Mouse (Mus musculus) MEL (cell line): ENCODE results near the gene B230217C12Rik. TPM values are rescaled to one million over a fixed set of nuclear protein-coding genes. Genes with fewer than 3 reads are reported as not detected.

ENCODE experiments used
- DNase-seq: peaks from one replicate; pipeline ENCODE4 v3.0.0; 2011; ENCODE audit warnings: low read depth, low spot score
- H3K27ac ChIP-seq: 2 replicates; pipeline ENCODE4 v1.5.1; 2012; ENCODE audit warnings: low read depth, mild to moderate bottlenecking, control low read depth, low read length, moderate library complexity; ENCODE audit not compliant: control insufficient read depth
- H3K27me3 ChIP-seq, 2 experiments: fragments of 150-350 bp in 1 of 2; sonication (generic) in 1 of 2; 2 replicates each; pipeline ENCODE4 v1.6.1; 2012; ENCODE audit warnings: low read length in 2 of 2, mild to moderate bottlenecking in 2 of 2, improper control_type of control experiment in 1 of 2, moderate library complexity in 1 of 2; ENCODE audit not compliant: insufficient read depth in 2 of 2, control insufficient read depth in 1 of 2
- H3K36me3 ChIP-seq, 2 experiments: 2 replicates each; pipeline ENCODE4 v1.6.1; 2012 to 2014; ENCODE audit warnings: low read length in 2 of 2, improper control_type of control experiment in 1 of 2, inconsistent platforms in 1 of 2, mild to moderate bottlenecking in 1 of 2; ENCODE audit not compliant: insufficient read depth in 2 of 2, control insufficient read depth in 1 of 2
- H3K4me1 ChIP-seq, 2 experiments: fragments of 150-350 bp in 1 of 2; sonication (generic) in 1 of 2; 2 replicates each; pipeline ENCODE4 v1.6.1; 2012; ENCODE audit warnings: low read length in 2 of 2, improper control_type of control experiment in 1 of 2, mild to moderate bottlenecking in 1 of 2; ENCODE audit not compliant: insufficient read depth in 2 of 2, control insufficient read depth in 1 of 2
- H3K4me3 ChIP-seq, 2 experiments: fragments of 150-350 bp in 1 of 2; sonication (generic) in 1 of 2; 2 replicates each; pipeline ENCODE4 v1.5.1; 2012; ENCODE audit warnings: low read depth in 2 of 2, low read length in 2 of 2, mild to moderate bottlenecking in 2 of 2, moderate library complexity in 2 of 2, control low read depth in 1 of 2, improper control_type of control experiment in 1 of 2; ENCODE audit not compliant: control insufficient read depth in 1 of 2, insufficient read depth in 1 of 2
- H3K79me2 ChIP-seq: 2 replicates; pipeline ENCODE4 v1.6.1; 2012; ENCODE audit warnings: mild to moderate bottlenecking, low read length, moderate library complexity; ENCODE audit not compliant: control insufficient read depth, poor library complexity, insufficient read depth
- H3K9ac ChIP-seq: 2 replicates; pipeline ENCODE4 v1.6.1; 2012; ENCODE audit warnings: low read depth, mild to moderate bottlenecking, control low read depth, low read length, moderate library complexity; ENCODE audit not compliant: control insufficient read depth, poor library complexity, severe bottlenecking
- H3K9me3 ChIP-seq: fragments of 150-350 bp; sonication (generic); replicated peaks from 2 replicates; pipeline ENCODE4 v1.6.1; 2012; ENCODE audit warnings: mild to moderate bottlenecking, low read length, improper control_type of control experiment, moderate library complexity; ENCODE audit not compliant: insufficient read depth
- BHLHE40 ChIP-seq: IDR thresholded peaks from 2 replicates; pipeline ENCODE4 v1.6.1; 2012; ENCODE audit warnings: low read depth, mild to moderate bottlenecking, inconsistent platforms, low read length, improper control_type of control experiment, borderline replicate concordance
- E2F4 ChIP-seq: IDR thresholded peaks from 2 replicates; pipeline ENCODE4 v1.6.1; 2011; ENCODE audit warnings: low read depth, low read length, improper control_type of control experiment, borderline replicate concordance
- ELF1 ChIP-seq: IDR thresholded peaks from 2 replicates; pipeline ENCODE4 v1.6.1; 2014; ENCODE audit warnings: low read depth, mild to moderate bottlenecking, inconsistent platforms, low read length, improper control_type of control experiment, moderate library complexity
- ETS1 ChIP-seq: IDR thresholded peaks from 2 replicates; pipeline ENCODE4 v1.6.1; 2012; ENCODE audit warnings: low read depth, mild to moderate bottlenecking, inconsistent platforms, low read length, improper control_type of control experiment, moderate library complexity
- HCFC1 ChIP-seq: IDR thresholded peaks from 2 replicates; pipeline ENCODE4 v1.6.1; 2012; ENCODE audit warnings: low read depth, mild to moderate bottlenecking, inconsistent platforms, low read length, improper control_type of control experiment, moderate library complexity
- KAT2A ChIP-seq: conservative IDR thresholded peaks from 2 replicates; pipeline ENCODE4 v1.6.1; 2012; ENCODE audit warnings: low read depth, low read length, improper control_type of control experiment, inconsistent platforms
- MAX ChIP-seq: IDR thresholded peaks from 2 replicates; pipeline ENCODE4 v1.6.1; 2011; ENCODE audit warnings: low read length, improper control_type of control experiment
- MAZ ChIP-seq: IDR thresholded peaks from 2 replicates; pipeline ENCODE4 v1.6.1; 2012; ENCODE audit warnings: low read depth, mild to moderate bottlenecking, inconsistent platforms, low read length, improper control_type of control experiment
- MEF2A ChIP-seq: IDR thresholded peaks from 2 replicates; pipeline ENCODE4 v1.6.1; 2014; ENCODE audit warnings: low read depth, mild to moderate bottlenecking, inconsistent platforms, low read length, improper control_type of control experiment; ENCODE audit not compliant: poor library complexity, insufficient replicate concordance, severe bottlenecking; ENCODE audit errors: extremely low read depth
- POLR2A ChIP-seq, 2 experiments: IDR thresholded peaks; 2 replicates each; pipeline ENCODE4 v1.6.1; 2011 to 2012; ENCODE audit warnings: low read length in 2 of 2, mild to moderate bottlenecking in 2 of 2, control low read depth in 1 of 2, improper control_type of control experiment in 1 of 2, low read depth in 1 of 2, moderate library complexity in 1 of 2; ENCODE audit not compliant: control insufficient read depth in 1 of 2, insufficient read depth in 1 of 2, poor library complexity in 1 of 2
- POLR2AphosphoS5 ChIP-seq: IDR thresholded peaks from 2 replicates; pipeline ENCODE4 v1.6.1; 2012; ENCODE audit warnings: low read depth, borderline replicate concordance, mild to moderate bottlenecking, inconsistent platforms, low read length, moderate library complexity, mixed read lengths
- RCOR1 ChIP-seq: IDR thresholded peaks from 2 replicates; pipeline ENCODE4 v1.6.1; 2012; ENCODE audit warnings: low read depth, mild to moderate bottlenecking, inconsistent platforms, low read length, improper control_type of control experiment
- UBTF ChIP-seq: IDR thresholded peaks from 2 replicates; pipeline ENCODE4 v1.6.1; 2012; ENCODE audit warnings: low read depth, mild to moderate bottlenecking, inconsistent platforms, low read length, improper control_type of control experiment, moderate library complexity, borderline replicate concordance; ENCODE audit not compliant: insufficient read depth
- USF2 ChIP-seq, 2 experiments: IDR thresholded peaks; 2 replicates each; pipeline ENCODE4 v1.6.1; 2011 to 2012; ENCODE audit warnings: improper control_type of control experiment in 2 of 2, low read length in 2 of 2, borderline replicate concordance in 1 of 2, inconsistent platforms in 1 of 2, low read depth in 1 of 2, mild to moderate bottlenecking in 1 of 2; ENCODE audit not compliant: insufficient read depth in 1 of 2
- ZC3H11A ChIP-seq: IDR thresholded peaks from 2 replicates; pipeline ENCODE4 v1.6.1; 2012; ENCODE audit warnings: low read depth, mild to moderate bottlenecking, inconsistent platforms, low read length, improper control_type of control experiment
- ZKSCAN1 ChIP-seq: IDR thresholded peaks from 2 replicates; pipeline ENCODE4 v1.6.1; 2012; ENCODE audit warnings: low read depth, mild to moderate bottlenecking, inconsistent platforms, low read length, improper control_type of control experiment, moderate library complexity
- ZMIZ1 ChIP-seq: IDR thresholded peaks from 2 replicates; pipeline ENCODE4 v1.6.1; 2012; ENCODE audit warnings: low read depth, mild to moderate bottlenecking, inconsistent platforms, low read length, improper control_type of control experiment, moderate library complexity
- ZNF384 ChIP-seq: IDR thresholded peaks from 2 replicates; pipeline ENCODE4 v1.6.1; 2012; ENCODE audit warnings: low read depth, mild to moderate bottlenecking, inconsistent platforms, low read length, improper control_type of control experiment
- polyA plus RNA-seq, 2 experiments: library from polyadenylated mRNA; stranded (reverse) in 1 of 2; unstranded in 1 of 2; fragments of >175 nt in 1 of 2; fragments of >200 nt in 1 of 2; gene quantifications; 2 replicates each; pipeline versions ENCODE4 v1.2.1 to v1.2.4; 2012; ENCODE audit warnings: low replicate concordance in 2 of 2, low read depth in 1 of 2; ENCODE audit not compliant: insufficient read length in 2 of 2, insufficient read depth in 1 of 2, missing spikeins in 1 of 2
- total RNA-seq: library from RNA; depleted of rRNA; stranded (reverse); fragments of 300-350 nt; gene quantifications from 2 replicates; pipeline ENCODE4 v1.2.3, GENCODE M21; 2012

The B230217C12Rik gene
- total and polyA plus RNA-seq, 3 experiments: 0.81 TPM; not detected in 2

DNA sequence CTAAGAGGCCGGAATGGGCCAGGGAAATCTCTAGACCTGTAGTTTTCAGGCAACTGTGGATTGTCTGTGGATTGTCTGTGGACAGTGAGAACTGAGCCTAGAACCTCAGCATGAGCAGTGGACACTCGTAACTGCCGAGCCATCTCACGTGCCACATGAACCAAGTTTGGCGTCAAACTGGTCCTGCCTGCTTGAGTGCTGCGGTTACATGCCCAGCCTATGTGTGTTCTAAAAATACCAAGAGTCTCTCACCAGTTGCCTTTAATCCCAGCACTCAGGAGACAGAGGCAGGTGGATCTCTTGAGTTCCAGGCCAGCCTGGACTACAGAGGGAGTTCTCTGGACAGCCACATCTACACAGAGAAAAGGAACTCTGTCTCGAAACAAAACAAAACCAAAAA is 11.2 kb upstream of the B230217C12Rik start:
- Histone ChIP-seq H3K27ac (no peak overlapping the region), H3K4me1 (peaks cover 11 to 19% of the 10 kb centered on the region in 2 experiments), H3K36me3 (peaks cover 1 to 4% of the 10 kb centered on the region in 2 experiments), H3K79me2 (no peaks in the 10 kb centered on the region), H3K9ac (no peak overlapping the region), H3K9me3 (no peaks in the 10 kb centered on the region), H3K4me3 (no peak overlapping the region), H3K27me3 (no peaks in the 10 kb centered on the region)
- DNase-seq: no peak
- no peak for TF ChIP-seq E2F4
- no peak for TF ChIP-seq MAX
- TF ChIP-seq ETS1: no peak
- TF ChIP-seq RCOR1: no peak
- TF ChIP-seq MAZ: no peak
- no peak for TF ChIP-seq POLR2A (IDR thresholded peaks at IDR 0.05; ENCODE audit: control insufficient read depth in 1 of 2, insufficient read depth in 1 of 2, low read depth in 1 of 2, low read length in 2 of 2, poor library complexity in 1 of 2)
- TF ChIP-seq ZKSCAN1: no peak
- no peak for TF ChIP-seq POLR2AphosphoS5
- no peak for TF ChIP-seq KAT2A
- TF ChIP-seq BHLHE40: no peak
- no peak for TF ChIP-seq ZMIZ1
- TF ChIP-seq ZC3H11A: no peak
- TF ChIP-seq ZNF384: no peak
- TF ChIP-seq HCFC1: no peak
- TF ChIP-seq MEF2A: no peak
- TF ChIP-seq UBTF: no peak
- TF ChIP-seq USF2 (IDR thresholded peaks at IDR 0.05; ENCODE audit: borderline replicate concordance in 1 of 2, insufficient read depth in 1 of 2, low read depth in 1 of 2, low read length in 2 of 2): no peak

GRCm38 (mm10) chr11:97829913-97830476 is 10.6 kb upstream of the B230217C12Rik start:
- H3K4me1 ChIP-seq: peaks cover 11 to 19% of the 10 kb centered on the region in 2 experiments
- no peaks in the 10 kb centered on the region for H3K27me3 ChIP-seq
- H3K27ac ChIP-seq: no peak overlapping the region
- peaks cover 1 to 4% of the 10 kb centered on the region in 2 experiments for H3K36me3 ChIP-seq
- no peak overlapping the region for H3K4me3 ChIP-seq
- no peaks in the 10 kb centered on the region for H3K79me2 ChIP-seq
- H3K9ac ChIP-seq: no peak overlapping the region
- TF ChIP-seq UBTF (no peak), MAZ (no peak), ELF1 (no peak), ZMIZ1 (no peak)
- DNase-seq: no peak
- H3K9me3 ChIP-seq: no peaks in the 10 kb centered on the region
